Mouse (Mus musculus) stomach, postnatal 0 days (tissue): ENCODE data around the gene Rps6kb2. TPM values are rescaled to one million over a fixed set of nuclear protein-coding genes. Genes with fewer than 3 reads are reported as not detected.

Experiments used
- ATAC-seq: fragments of 200-750 bp; cut with Nextera tagmentation; 2 replicates; pipeline ENCODE4 v1.8.0; 2017; ENCODE audit not compliant: low FRiP score, low TSS enrichment
- DNase-seq: peaks from one replicate; pipeline ENCODE4 v3.0.0-alpha.2; 2016; ENCODE audit warnings: low spot score
- H3K27ac ChIP-seq: fragments of 300-500 bp; sonication (generic); replicated peaks from 2 replicates; pipeline ENCODE4 v1.5.1; 2014; ENCODE audit warnings: mild to moderate bottlenecking, control low read depth
- H3K27me3 ChIP-seq: fragments of 300-500 bp; sonication (generic); 2 replicates; pipeline ENCODE4 v1.6.1; 2014; ENCODE audit warnings: low read length; ENCODE audit not compliant: control insufficient read depth, insufficient read depth
- H3K36me3 ChIP-seq: fragments of 300-500 bp; sonication (generic); 2 replicates; pipeline ENCODE4 v1.6.1; 2014; ENCODE audit warnings: low read length, mixed read lengths; ENCODE audit not compliant: control insufficient read depth, insufficient read depth
- H3K4me1 ChIP-seq: fragments of 300-500 bp; sonication (generic); replicated peaks from 2 replicates; pipeline ENCODE4 v1.6.1; 2014; ENCODE audit warnings: antibody characterized with exemption; ENCODE audit not compliant: control insufficient read depth, insufficient read depth
- H3K4me2 ChIP-seq: fragments of 300-500 bp; sonication (generic); replicated peaks from 2 replicates; pipeline ENCODE4 v1.6.1; 2014; ENCODE audit warnings: low read depth, mild to moderate bottlenecking, control low read depth, moderate library complexity
- H3K4me3 ChIP-seq: fragments of 300-500 bp; sonication (generic); 2 replicates; pipeline ENCODE4 v1.5.1; 2014; ENCODE audit warnings: low read depth, low read length, control low read depth
- H3K9ac ChIP-seq: fragments of 300-500 bp; sonication (generic); 2 replicates; pipeline ENCODE4 v1.6.1; 2014; ENCODE audit warnings: mild to moderate bottlenecking, low read length, control low read depth, mixed read lengths
- H3K9me3 ChIP-seq: fragments of 300-500 bp; sonication (generic); 2 replicates; pipeline ENCODE4 v1.6.1; 2016; ENCODE audit warnings: low read length; ENCODE audit not compliant: control insufficient read depth
- CTCF ChIP-seq: IDR thresholded peaks from 2 replicates; pipeline ENCODE4 v1.5.1; 2016; ENCODE audit warnings: antibody characterized with exemption, low read depth, mild to moderate bottlenecking, moderate library complexity
- EP300 ChIP-seq: optimal IDR thresholded peaks from 2 replicates; pipeline ENCODE3; 2016; ENCODE audit warnings: antibody characterized with exemption
- WGBS: fragments of 180-500 bp; shearing (Covaris S2); extraction: QIAGEN DNeasy Blood & Tissue Kit; methylation state at CpG from one replicate; pipeline ENCODE4 v1.1.7; 2014; 5-methylcytosine and 5-hydroxymethylcytosine counted together
- polyA plus RNA-seq: library from polyadenylated mRNA; unstranded; fragments of >200 nt; fragmentation: Nextera tagmentation; extraction: Ambion mirVana; gene quantifications from 2 replicates; pipeline ENCODE4 v1.2.1, GENCODE M21; 2015

Gene Rps6kb2
- polyA plus RNA-seq, 1 experiment from 2014 or later, result 41.1 TPM

GRCm38 (mm10) chr19:4184976-4185975 is 22.1 kb upstream of the Rps6kb2 start:
- Histone ChIP-seq H3K36me3 (no peaks in the 10 kb centered on the region), H3K27ac (no peak overlapping the region), H3K4me2 (no peak overlapping the region), H3K9me3 (no peaks in the 10 kb centered on the region), H3K27me3 (no peaks in the 10 kb centered on the region), H3K9ac (no peak overlapping the region), H3K4me3 (no peak overlapping the region), H3K4me1 (no peaks in the 10 kb centered on the region)
- no peak for TF ChIP-seq CTCF
- no peak for TF ChIP-seq EP300
- WGBS, result 47% methylated on average over 15 of the region's 15 CpGs
- DNase-seq, result no peak
- 0 out of 2 replicates have a peak, but pooled peaks have one; percentile 7 for ATAC-seq

GRCm38 (mm10) chr19:4183689-4184088 is 20.5 kb upstream of the Rps6kb2 start:
- no peaks in the 10 kb centered on the region for H3K27me3 ChIP-seq
- no peak overlapping the region for H3K4me3 ChIP-seq
- TF ChIP-seq EP300, result no peak
- no peak for TF ChIP-seq CTCF
- H3K36me3 ChIP-seq, result no peaks in the 10 kb centered on the region
- DNase-seq (no peak), ATAC-seq (no peak)
- H3K9ac ChIP-seq, result no peak overlapping the region
- no peak overlapping the region for H3K27ac ChIP-seq
- no peaks in the 10 kb centered on the region for H3K4me1 ChIP-seq
- H3K4me2 ChIP-seq, result no peak overlapping the region
- H3K9me3 ChIP-seq, result no peaks in the 10 kb centered on the region
- 87% methylated on average over 2 of the region's 2 CpGs for WGBS

- TF ChIP-seq CTCF, result no peak
- no peak for TF ChIP-seq EP300
- ATAC-seq, result peak; percentile 74
- Histone ChIP-seq H3K4me3 (no peak overlapping the region), H3K4me2 (no peak overlapping the region), H3K27ac (no peak overlapping the region), H3K4me1 (no peaks in the 10 kb centered on the region), H3K9ac (no peak overlapping the region), H3K27me3 (no peaks in the 10 kb centered on the region), H3K36me3 (no peaks in the 10 kb centered on the region), H3K9me3 (no peaks in the 10 kb centered on the region)
- DNase-seq, result peak; percentile 72
- 26% methylated on average over 3 of the region's 3 CpGs for WGBS
Measured at GRCm38 (mm10) chr19:4181892-4182291, 18.7 kb upstream of the Rps6kb2 start.

- DNase-seq, result no peak
- Histone ChIP-seq H3K27ac (no peak overlapping the region), H3K36me3 (no peaks in the 10 kb centered on the region), H3K27me3 (no peaks in the 10 kb centered on the region), H3K4me2 (no peak overlapping the region), H3K9me3 (no peaks in the 10 kb centered on the region), H3K4me1 (peaks cover 2% of the 10 kb centered on the region; the same call in 1 of the 2 replicates), H3K9ac (no peak overlapping the region), H3K4me3 (no peak overlapping the region)
- WGBS, result 86% methylated on average over 7 of the region's 7 CpGs
- no peak for TF ChIP-seq CTCF
- no peak for TF ChIP-seq EP300
- no peak for ATAC-seq
Measured at GRCm38 (mm10) chr19:4180411-4180810, 17.3 kb upstream of the Rps6kb2 start.

- H3K36me3 ChIP-seq, result no peaks in the 10 kb centered on the region
- DNase-seq (peak; percentile 73), ATAC-seq (peak; percentile 70)
- H3K4me3 ChIP-seq, result peak within 1 kb of the TSS; percentile 17; the same call in 1 of the 2 replicates
- TF ChIP-seq EP300, result no peak
- TF ChIP-seq CTCF, result no peak
- H3K4me1 ChIP-seq, result peaks cover 5% of the 10 kb centered on the region; the same call in 1 of the 2 replicates
- no peaks in the 10 kb centered on the region for H3K9me3 ChIP-seq
- H3K4me2 ChIP-seq, result peak within 1 kb of the TSS; percentile 51
- peak within 1 kb of the TSS; percentile 47 for H3K9ac ChIP-seq
- peak within 1 kb of the TSS; percentile 18; the same call in 1 of the 2 replicates for H3K27ac ChIP-seq
- 8% methylated on average over 11 of the region's 11 CpGs for WGBS
- no peaks in the 10 kb centered on the region for H3K27me3 ChIP-seq
Measured at GRCm38 (mm10) chr19:4175368-4175947, 12.3 kb upstream of the Rps6kb2 start, which contains the start of gene Carns1. Gene Carns1, minus strand, starts transcription at chr19:4175479.
